Mouse (Mus musculus) CH12.LX (cell line): ENCODE data around the gene Pink1. TPM values are rescaled to one million over a fixed set of nuclear protein-coding genes. Genes with fewer than 3 reads are reported as not detected.

Source experiments
- DNase-seq: peaks from one replicate; pipeline ENCODE4 v3.0.0-alpha.2; 2013; ENCODE audit errors: extremely low read depth
- H3K27ac ChIP-seq: 2 replicates; pipeline ENCODE4 v1.5.1; 2012; ENCODE audit warnings: low read depth, mild to moderate bottlenecking, control low read depth, moderate library complexity; ENCODE audit not compliant: insufficient read depth
- H3K27me3 ChIP-seq: replicated peaks from 2 replicates; pipeline ENCODE3; 2012; ENCODE audit warnings: inconsistent platforms
- H3K36me3 ChIP-seq, 2 experiments: replicated peaks in 1 of 2; 2 replicates each; pipeline versions ENCODE3 to v1.6.1; 2012; ENCODE audit warnings: inconsistent platforms in 1 of 2, low read length in 1 of 2, mild to moderate bottlenecking in 1 of 2, mixed read lengths in 1 of 2, moderate library complexity in 1 of 2; ENCODE audit not compliant: control insufficient read depth in 1 of 2, insufficient read depth in 1 of 2
- H3K4me1 ChIP-seq, 2 experiments: 2 replicates each; pipeline ENCODE4 v1.6.1; 2012; ENCODE audit warnings: inconsistent platforms in 1 of 2, moderate library complexity in 1 of 2; ENCODE audit not compliant: insufficient read depth in 2 of 2, control insufficient read depth in 1 of 2
- H3K4me2 ChIP-seq: 2 replicates; pipeline ENCODE4 v1.6.1; 2012; ENCODE audit warnings: low read depth, mild to moderate bottlenecking, control low read depth; ENCODE audit not compliant: poor library complexity, insufficient read depth, severe bottlenecking
- H3K4me3 ChIP-seq, 3 experiments: fragments of 150-350 bp in 1 of 3; sonication (generic) in 1 of 3; replicated peaks in 1 of 3; 2 replicates each; pipeline versions ENCODE3 to v1.5.1; 2011 to 2012; ENCODE audit warnings: low read depth in 2 of 3, low read length in 2 of 3, mild to moderate bottlenecking in 2 of 3, moderate library complexity in 2 of 3, control low read depth in 1 of 3, improper control_type of control experiment in 1 of 3, inconsistent platforms in 1 of 3, mixed read lengths in 1 of 3; ENCODE audit not compliant: poor library complexity in 1 of 3
- H3K79me2 ChIP-seq: replicated peaks from 2 replicates; pipeline ENCODE4 v1.6.1; 2012; ENCODE audit warnings: mild to moderate bottlenecking, moderate library complexity; ENCODE audit not compliant: control insufficient read depth, poor library complexity, insufficient read depth, severe bottlenecking; ENCODE audit errors: extremely low read depth
- H3K9ac ChIP-seq: 2 replicates; pipeline ENCODE4 v1.6.1; 2012; ENCODE audit warnings: low read depth, mild to moderate bottlenecking, control low read depth, moderate library complexity; ENCODE audit not compliant: insufficient read depth
- H3K9me3 ChIP-seq: replicated peaks from 2 replicates; pipeline ENCODE3; 2012; ENCODE audit warnings: low read length, inconsistent platforms, mixed read lengths
- CHD2 ChIP-seq: IDR thresholded peaks from 2 replicates; pipeline ENCODE4 v1.6.1; 2011; ENCODE audit warnings: low read length, improper control_type of control experiment
- CTCF ChIP-seq, 2 experiments: IDR thresholded peaks in 1 of 2; conservative IDR thresholded peaks in 1 of 2; 2 replicates each; pipeline ENCODE4 v1.5.1; 2011 to 2012; ENCODE audit warnings: low read depth in 2 of 2, low read length in 2 of 2, improper control_type of control experiment in 1 of 2, inconsistent platforms in 1 of 2, mild to moderate bottlenecking in 1 of 2, moderate library complexity in 1 of 2
- ETS1 ChIP-seq: conservative IDR thresholded peaks from 2 replicates; pipeline ENCODE4 v1.6.1; 2012; ENCODE audit warnings: low read depth, mild to moderate bottlenecking, inconsistent platforms, low read length, improper control_type of control experiment, moderate library complexity
- GABPA ChIP-seq: IDR thresholded peaks from 2 replicates; pipeline ENCODE4 v1.6.1; 2012; ENCODE audit warnings: low read depth, low read length, improper control_type of control experiment, inconsistent platforms; ENCODE audit not compliant: insufficient replicate concordance
- JUND ChIP-seq: conservative IDR thresholded peaks from 2 replicates; pipeline ENCODE4 v1.6.1; 2011; ENCODE audit warnings: low read depth, low read length, improper control_type of control experiment
- MAX ChIP-seq: IDR thresholded peaks from 2 replicates; pipeline ENCODE4 v1.6.1; 2011; ENCODE audit warnings: low read length, improper control_type of control experiment
- MAZ ChIP-seq: IDR thresholded peaks from 2 replicates; pipeline ENCODE4 v1.6.1; 2012; ENCODE audit warnings: low read depth, mild to moderate bottlenecking, inconsistent platforms, low read length, improper control_type of control experiment, moderate library complexity
- USF1 ChIP-seq: IDR thresholded peaks from 2 replicates; pipeline ENCODE4 v1.6.1; 2014; ENCODE audit warnings: low read depth, mild to moderate bottlenecking, inconsistent platforms, low read length, improper control_type of control experiment
- USF2 ChIP-seq: conservative IDR thresholded peaks from 2 replicates; pipeline ENCODE4 v1.6.1; 2011; ENCODE audit warnings: low read depth, low read length, improper control_type of control experiment
- ZMIZ1 ChIP-seq: IDR thresholded peaks from 2 replicates; pipeline ENCODE4 v1.6.1; 2012; ENCODE audit warnings: low read depth, mild to moderate bottlenecking, inconsistent platforms, low read length, improper control_type of control experiment
- dilution Hi-C: fragments of 300-500 bp; cut with MboI; formaldehyde crosslinking; loops from 2 replicates; pipeline ENCODE4 v1.14.3; 2020; ENCODE audit warnings: low sequenced_read_pairs; ENCODE audit not compliant: extremely low pct_unique_long_range_greater_than_20kb, extremely low pct_ligation_motif_present
- in situ Hi-C: fragments of 300-500 bp; cut with MboI; formaldehyde crosslinking; loops from 3 replicates; pipeline ENCODE4 v1.14.3; 2019; ENCODE audit warnings: low sequenced_read_pairs, low pct_ligation_motif_present, low pct_unique_long_range_greater_than_20kb, mixed read lengths
- polyA plus RNA-seq: library from polyadenylated mRNA; unstranded; fragments of >175 nt; gene quantifications from 2 replicates; pipeline ENCODE4 v1.2.1, GENCODE M21; 2012; ENCODE audit warnings: low read depth; ENCODE audit not compliant: insufficient read length
- total RNA-seq, 2 experiments: library from RNA; depleted of rRNA; stranded (reverse); fragments of 300-350 nt in 1 of 2; fragments of >200 nt in 1 of 2; gene quantifications; 2 replicates each; pipeline ENCODE4 v1.2.3; 2012 to 2014

Pink1 gene
- total and polyA plus RNA-seq, 3 experiments: 7.1 to 10.8 (median 7.2) TPM

GRCm38 (mm10) chr4:138336876-138337275 lies 10.8 kb upstream of the Pink1 start:
- no peak overlapping the region for H3K9ac ChIP-seq
- no peak overlapping the region for H3K4me2 ChIP-seq
- H3K27ac ChIP-seq: no peak overlapping the region
- H3K4me1 ChIP-seq: peaks cover 0 to 8% of the 10 kb centered on the region in 2 experiments; a peak in 2 of 4 replicates
- H3K4me3 ChIP-seq: no peak overlapping the region
- H3K79me2 ChIP-seq: no peaks in the 10 kb centered on the region
- H3K9me3 ChIP-seq: peaks cover 5% of the 10 kb centered on the region
- peaks cover 84% of the 10 kb centered on the region for H3K27me3 ChIP-seq
- dilution Hi-C loops: no loop called here
- H3K36me3 ChIP-seq: no peaks in the 10 kb centered on the region
- in situ Hi-C loops: no loop called here
- no peak for DNase-seq
- no peak for TF ChIP-seq MAX
- no peak for TF ChIP-seq MAZ
- no peak for TF ChIP-seq USF2
- TF ChIP-seq JUND: no peak
- TF ChIP-seq ETS1: no peak
- no peak for TF ChIP-seq CHD2
- TF ChIP-seq CTCF (conservative IDR thresholded peaks at IDR 0.05 in 1 of 2, IDR thresholded peaks at IDR 0.05 in 1 of 2; ENCODE audit: low read depth in 2 of 2, low read length in 2 of 2): no peak
- no peak for TF ChIP-seq GABPA
- TF ChIP-seq USF1: no peak
- TF ChIP-seq, all 38 proteins: peak for 0

GRCm38 (mm10) chr4:138335648-138336047 lies 9.5 kb upstream of the Pink1 start:
- no peak for TF ChIP-seq ZMIZ1
- TF ChIP-seq MAZ: no peak
- TF ChIP-seq GABPA: no peak
- peak in 1 of 2 experiments; percentile 36; a peak in 2 of 4 replicates for TF ChIP-seq CTCF (conservative IDR thresholded peaks at IDR 0.05 in 1 of 2, IDR thresholded peaks at IDR 0.05 in 1 of 2; ENCODE audit: low read depth in 2 of 2, low read length in 2 of 2)
- Histone ChIP-seq H3K27ac (no peak overlapping the region), H3K4me1 (peaks cover 0 to 8% of the 10 kb centered on the region in 2 experiments; a peak in 2 of 4 replicates), H3K9ac (no peak overlapping the region), H3K4me3 (no peak overlapping the region), H3K36me3 (no peaks in the 10 kb centered on the region), H3K27me3 (peaks cover 84% of the 10 kb centered on the region), H3K4me2 (no peak overlapping the region), H3K9me3 (peaks cover 5% of the 10 kb centered on the region), H3K79me2 (no peaks in the 10 kb centered on the region)
- no peak for DNase-seq
- in situ Hi-C loops (no loop called here), dilution Hi-C loops (no loop called here)

GRCm38 (mm10) chr4:138335036-138335435 lies 8.9 kb upstream of the Pink1 start:
- DNase-seq: no peak
- Histone ChIP-seq H3K36me3 (no peaks in the 10 kb centered on the region), H3K4me2 (no peak overlapping the region), H3K4me1 (peaks cover 0 to 8% of the 10 kb centered on the region in 2 experiments; a peak in 2 of 4 replicates), H3K9me3 (peaks cover 5% of the 10 kb centered on the region), H3K27me3 (peaks cover 84% of the 10 kb centered on the region), H3K27ac (no peak overlapping the region), H3K4me3 (no peak overlapping the region), H3K9ac (no peak overlapping the region)
- dilution Hi-C loops (no loop called here), in situ Hi-C loops (no loop called here)
- no peak for TF ChIP-seq JUND
- TF ChIP-seq, all 38 proteins: peak for 0
- H3K79me2 ChIP-seq: no peaks in the 10 kb centered on the region
